Mouse (Mus musculus): ENCODE data around the gene Plk1.

DNA sequence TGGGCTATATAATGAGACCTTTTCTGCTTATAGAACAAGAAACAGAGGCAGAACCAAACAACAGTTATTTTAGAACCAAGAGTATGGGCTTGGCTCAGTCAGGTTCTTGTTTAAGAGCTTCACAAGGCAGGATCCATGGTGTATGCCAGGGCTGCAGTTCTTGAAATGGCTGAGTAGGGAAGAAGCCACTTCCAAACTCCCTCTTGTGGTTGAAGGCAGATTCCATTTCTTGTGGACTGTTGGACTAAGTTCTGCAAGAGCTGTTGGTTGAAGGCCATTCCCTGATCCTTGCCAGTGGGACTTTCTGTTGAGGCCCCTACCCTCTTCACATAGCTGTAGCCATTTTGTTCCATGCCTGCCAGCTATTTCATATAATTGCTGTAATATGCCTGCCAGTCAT lies 34.7 kb downstream of the Plk1 start:
- no peak for TF ChIP-seq CTCF (IDR thresholded peaks at IDR 0.05; ENCODE audit: low read depth, low read length)
- no peak for TF ChIP-seq POLR2A (IDR thresholded peaks at IDR 0.05; ENCODE audit: extremely low read depth, insufficient read depth, low read length)

Data from liver, adult 2 months (tissue).